Comparison of ENCODE assay signal across 9 mouse cellular contexts in the genomic region with DNA sequence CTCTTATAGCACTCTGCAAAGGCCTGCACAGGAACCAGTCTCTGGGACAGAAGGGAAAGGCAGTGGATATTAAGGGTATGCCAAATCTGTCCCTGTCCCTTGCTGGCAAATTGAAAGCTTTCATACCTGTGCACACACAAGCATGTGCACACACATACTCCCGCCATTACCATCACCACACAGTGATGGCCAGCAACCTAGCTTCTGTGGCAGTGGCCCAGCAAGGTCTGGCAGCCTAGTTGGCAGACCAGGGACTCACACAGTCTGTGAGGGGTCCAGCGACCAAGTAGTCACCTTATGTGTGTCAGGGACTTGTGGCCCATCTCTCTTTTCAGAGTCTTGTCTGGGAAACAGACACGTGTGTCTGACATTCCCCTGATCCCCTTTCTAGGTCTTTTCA. TPM values are rescaled to one million over a fixed set of nuclear protein-coding genes. Genes with fewer than 3 reads are reported as not detected.
A peak's percentile ranks its signal among the peaks of the same experiment; 100 is the strongest.
DNase-seq lines count a peak whose midpoint lies in the region; ATAC-seq lines count a peak whose summit lies in the region.
"Had no signal": no experiment of that assay in that cellular context is flagged by ENCODE, and none has a peak within 500 bp of the region (broad histone marks: within the 10 kb centered on the region; RNA-seq: fewer than 3 reads in every experiment).

No protein-coding gene starts in this region.

- no peaks in the 10 kb centered on the region for H3K27me3 ChIP-seq in kidney, embryonic 15.5 days
- H3K27me3 ChIP-seq in embryonic facial prominence, embryonic 14.5 days (replicated peaks; ENCODE audit: control insufficient read depth, insufficient read depth, low read length): no peaks in the 10 kb centered on the region
- no peaks in the 10 kb centered on the region for H3K27me3 ChIP-seq in intestine, embryonic 14.5 days (replicated peaks; ENCODE audit: control insufficient read depth, insufficient read depth, low read length)
- H3K27me3 ChIP-seq in midbrain, embryonic 15.5 days (replicated peaks): no peaks in the 10 kb centered on the region

- peak overlapping the region; percentile 40 for H3K9ac ChIP-seq in kidney, embryonic 15.5 days
- no peak overlapping the region for H3K9ac ChIP-seq in embryonic facial prominence, embryonic 14.5 days (ENCODE audit: low read depth, low read length)
- H3K9ac ChIP-seq in intestine, embryonic 14.5 days (ENCODE audit: low read length): no peak overlapping the region
- H3K9ac ChIP-seq in midbrain, embryonic 15.5 days: no peak overlapping the region

- peaks cover 9% of the 10 kb centered on the region for H3K36me3 ChIP-seq in kidney, embryonic 15.5 days
- H3K36me3 ChIP-seq in embryonic facial prominence, embryonic 14.5 days (ENCODE audit: control insufficient read depth, insufficient read depth, low read length): peaks cover 11% of the 10 kb centered on the region
- H3K36me3 ChIP-seq in intestine, embryonic 14.5 days (ENCODE audit: control insufficient read depth, insufficient read depth, low read length): peaks cover 10% of the 10 kb centered on the region
- no peaks in the 10 kb centered on the region for H3K36me3 ChIP-seq in midbrain, embryonic 15.5 days (replicated peaks)

- intact Hi-C loops in left cerebral cortex, postnatal 14 days (cut with DNase I): no loop called here

- DNase-seq in kidney, postnatal 25 days: no peak
- DNase-seq in embryonic facial prominence, embryonic 14.5 days (ENCODE audit: low spot score): no peak
- no peak for DNase-seq in intestine, embryonic 14.5 days (ENCODE audit: low spot score)
- DNase-seq in left cerebral cortex, postnatal 14 days (ENCODE audit: low spot score in 2 of 2): no peak
- no peak for DNase-seq in right cerebral cortex, postnatal 25 days
- DNase-seq in right cerebral cortex, adult 2 months (ENCODE audit: low spot score in 2 of 2): no peak
- DNase-seq: cerebellum, postnatal 25 days had no signal

- H3K9me3 ChIP-seq in kidney, embryonic 15.5 days (replicated peaks): no peaks in the 10 kb centered on the region
- H3K9me3 ChIP-seq in embryonic facial prominence, embryonic 14.5 days (ENCODE audit: control insufficient read depth, low read length): no peaks in the 10 kb centered on the region
- no peaks in the 10 kb centered on the region for H3K9me3 ChIP-seq in intestine, embryonic 14.5 days (ENCODE audit: control insufficient read depth, low read length)
- H3K9me3 ChIP-seq in midbrain, embryonic 15.5 days: no peaks in the 10 kb centered on the region

- peaks cover 86% of the 10 kb centered on the region for H3K4me1 ChIP-seq in kidney, embryonic 15.5 days
- peaks cover 41% of the 10 kb centered on the region for H3K4me1 ChIP-seq in embryonic facial prominence, embryonic 14.5 days (ENCODE audit: control insufficient read depth, insufficient read depth, low read length)
- H3K4me1 ChIP-seq in intestine, embryonic 14.5 days (replicated peaks; ENCODE audit: control insufficient read depth, insufficient read depth, low read length): peaks cover 45% of the 10 kb centered on the region
- H3K4me1 ChIP-seq in midbrain, embryonic 15.5 days: peaks cover 64% of the 10 kb centered on the region

- no peak overlapping the region; the same call in 1 of the 2 replicates for H3K4me3 ChIP-seq in kidney, embryonic 15.5 days (replicated peaks)
- H3K4me3 ChIP-seq in embryonic facial prominence, embryonic 14.5 days (ENCODE audit: low read depth, low read length): no peak overlapping the region
- H3K4me3 ChIP-seq in intestine, embryonic 14.5 days (ENCODE audit: low read depth, low read length): no peak overlapping the region
- H3K4me3 ChIP-seq in midbrain, embryonic 15.5 days: no peak overlapping the region

- WGBS in kidney, embryonic 15.5 days: 56% methylated on average over 3 of the region's 3 CpGs
- WGBS in embryonic facial prominence, embryonic 14.5 days: 62% methylated on average over 3 of the region's 3 CpGs
- 69% methylated on average over 3 of the region's 3 CpGs for WGBS in intestine, embryonic 14.5 days
- WGBS in midbrain, embryonic 15.5 days: 61% methylated on average over 3 of the region's 3 CpGs

- ATAC-seq in kidney, embryonic 15.5 days (replicated peaks; ENCODE audit: low FRiP score): no peak
- ATAC-seq in embryonic facial prominence, embryonic 14.5 days (ENCODE audit: low read depth): no peak
- no peak for ATAC-seq in intestine, embryonic 14.5 days (replicated peaks; ENCODE audit: low FRiP score, low TSS enrichment, low read depth)
- ATAC-seq in midbrain, embryonic 15.5 days (replicated peaks): no peak

- peak overlapping the region; percentile 78; the same call in 1 of the 2 replicates for H3K4me2 ChIP-seq in kidney, embryonic 15.5 days
- H3K4me2 ChIP-seq in embryonic facial prominence, embryonic 14.5 days (ENCODE audit: low read depth, low read length): peak overlapping the region; percentile 83
- peak overlapping the region; percentile 69; the same call in 1 of the 2 replicates for H3K4me2 ChIP-seq in intestine, embryonic 14.5 days (ENCODE audit: low read length)
- H3K4me2 ChIP-seq in midbrain, embryonic 15.5 days: peak overlapping the region; percentile 61; the same call in 1 of the 2 replicates

- peak overlapping the region; percentile 83; the same call in 1 of the 2 replicates for H3K27ac ChIP-seq in kidney, embryonic 15.5 days
- peak overlapping the region; percentile 83 for H3K27ac ChIP-seq in embryonic facial prominence, embryonic 14.5 days (replicated peaks; ENCODE audit: low read depth, low read length)
- H3K27ac ChIP-seq in intestine, embryonic 14.5 days (ENCODE audit: low read depth): peak overlapping the region; percentile 70
- peak overlapping the region; percentile 77; the same call in 1 of the 2 replicates for H3K27ac ChIP-seq in midbrain, embryonic 15.5 days

RNA-seq across cellular contexts. Expression of a gene that starts 11.2 kb away (rescaled TPM):
- 56.3 and 60.0 TPM in 2 replicates for polyA plus RNA-seq in kidney, embryonic 15.5 days (2015; fragmentation: Nextera tagmentation; extraction: Ambion mirVana)
- 58.3 and 67.6 TPM in 2 replicates for polyA plus RNA-seq in embryonic facial prominence, embryonic 14.5 days (2014; fragmentation: Nextera tagmentation; extraction: Ambion mirVana)
- 85.0 and 97.7 TPM in 2 replicates for polyA plus RNA-seq in intestine, embryonic 14.5 days (2014; fragmentation: Nextera tagmentation; extraction: Ambion mirVana)
- polyA plus RNA-seq in midbrain, embryonic 15.5 days (2015; fragmentation: Nextera tagmentation; extraction: Ambion mirVana): 37.0 and 38.3 TPM in 2 replicates
- 10 to 100 TPM; 35.5 to 36.1 TPM for total RNA-seq in left cerebral cortex, postnatal 14 days (2021)
